Mouse (Mus musculus): ENCODE results near the gene Zbtb20. TPM values are rescaled to one million over a fixed set of nuclear protein-coding genes. Genes with fewer than 3 reads are reported as not detected.

The Zbtb20 gene
- polyA plus RNA-seq, 1 experiment from 2014 or later, result 21.8 TPM

DNA sequence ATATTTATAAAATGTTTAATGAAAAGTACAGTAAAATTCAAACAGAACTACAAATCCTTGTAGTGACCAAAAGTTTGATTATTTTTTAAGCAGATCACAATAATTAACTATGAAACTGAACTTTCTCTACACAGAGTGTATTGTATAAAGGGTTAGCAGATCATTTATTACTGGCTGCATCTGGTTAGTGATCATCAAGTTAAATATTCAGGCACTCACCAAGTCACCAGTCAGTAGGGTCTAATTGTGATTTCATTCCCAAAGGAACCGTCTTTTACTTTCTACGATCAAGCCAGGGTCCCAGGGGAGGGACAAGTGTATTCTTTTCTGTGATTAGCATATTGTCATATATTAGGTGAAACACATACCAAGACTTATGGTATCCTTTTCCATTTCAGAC, 426.5 kb downstream of the Zbtb20 start:
- H3K9ac ChIP-seq (ENCODE audit: low read length), result no peak overlapping the region
- H3K4me1 ChIP-seq (replicated peaks; ENCODE audit: control insufficient read depth, insufficient read depth, low read length), result 0 out of 2 replicates have a peak, but pooled peaks cover 2% of the 10 kb centered on the region
- no peak overlapping the region for H3K4me3 ChIP-seq (ENCODE audit: low read length)
- H3K9me3 ChIP-seq (ENCODE audit: control insufficient read depth, low read length), result no peaks in the 10 kb centered on the region
- no peak overlapping the region for H3K27ac ChIP-seq (ENCODE audit: low read length)
- no peaks in the 10 kb centered on the region for H3K27me3 ChIP-seq (ENCODE audit: control insufficient read depth, insufficient read depth, low read depth, low read length)
- no peak for ATAC-seq (ENCODE audit: low read depth)
- 86% methylated on average over 2 of the region's 2 CpGs for WGBS
- H3K36me3 ChIP-seq (ENCODE audit: control insufficient read depth, insufficient read depth, low read length), result no peaks in the 10 kb centered on the region
- no peak overlapping the region for H3K4me2 ChIP-seq (ENCODE audit: low read depth, low read length)

DNA sequence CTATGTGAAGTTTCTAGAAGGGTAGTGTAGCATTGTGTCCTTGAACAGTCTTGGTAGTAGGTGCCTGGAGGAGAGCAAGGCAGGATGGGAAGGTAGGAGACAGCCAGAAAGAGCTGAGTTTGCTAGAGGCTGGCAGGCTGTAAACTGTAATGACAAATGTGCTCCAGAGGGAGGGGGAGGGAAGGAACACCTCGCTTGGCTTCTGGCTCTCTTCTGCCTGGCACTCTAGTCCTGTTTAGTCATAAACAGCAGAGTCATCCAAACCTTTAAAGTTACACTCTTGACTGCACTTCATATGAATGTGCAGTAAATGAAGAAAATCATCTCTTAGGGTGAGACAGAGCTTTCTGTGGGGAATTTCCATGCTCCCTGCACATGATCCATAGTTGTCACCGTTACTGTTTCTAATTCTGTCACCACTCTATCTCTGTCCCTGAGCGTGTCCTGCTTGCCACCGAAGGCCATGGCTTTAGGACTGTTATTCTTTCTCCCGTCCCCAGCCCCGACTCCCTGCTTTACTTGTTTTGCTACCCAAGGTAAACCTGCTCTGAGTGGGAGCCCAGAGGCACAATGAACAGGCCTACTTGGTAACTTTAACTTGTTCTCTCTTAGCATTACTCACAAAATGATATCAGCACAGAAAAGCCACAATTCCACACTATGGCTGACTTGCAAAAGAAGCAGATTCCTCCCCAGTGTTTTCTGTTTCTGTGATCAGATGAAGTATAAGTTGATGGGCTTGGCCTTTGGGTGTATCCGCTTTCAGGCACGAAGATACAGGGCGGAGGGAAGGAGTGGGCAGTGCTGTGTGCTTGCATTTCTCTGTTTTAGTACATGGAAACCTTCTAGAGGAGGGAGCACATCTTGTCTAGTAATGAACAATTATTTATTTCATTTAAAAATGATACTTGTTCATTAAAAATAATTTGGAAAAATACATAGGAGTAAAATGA, 427.8 kb downstream of the Zbtb20 start:
- Histone ChIP-seq H3K27ac (ENCODE audit: low read length) (no peak overlapping the region), H3K9ac (ENCODE audit: low read length) (no peak overlapping the region), H3K27me3 (ENCODE audit: control insufficient read depth, insufficient read depth, low read depth, low read length) (no peaks in the 10 kb centered on the region), H3K4me3 (ENCODE audit: low read length) (no peak overlapping the region), H3K36me3 (ENCODE audit: control insufficient read depth, insufficient read depth, low read length) (no peaks in the 10 kb centered on the region), H3K9me3 (ENCODE audit: control insufficient read depth, low read length) (no peaks in the 10 kb centered on the region), H3K4me1 (replicated peaks; ENCODE audit: control insufficient read depth, insufficient read depth, low read length) (0 out of 2 replicates have a peak, but pooled peaks cover 2% of the 10 kb centered on the region), H3K4me2 (ENCODE audit: low read depth, low read length) (no peak overlapping the region)
- ATAC-seq (ENCODE audit: low read depth), result no peak; the same call in 1 of the 2 replicates
- WGBS, result 43% methylated on average over 9 of the region's 9 CpGs

DNA sequence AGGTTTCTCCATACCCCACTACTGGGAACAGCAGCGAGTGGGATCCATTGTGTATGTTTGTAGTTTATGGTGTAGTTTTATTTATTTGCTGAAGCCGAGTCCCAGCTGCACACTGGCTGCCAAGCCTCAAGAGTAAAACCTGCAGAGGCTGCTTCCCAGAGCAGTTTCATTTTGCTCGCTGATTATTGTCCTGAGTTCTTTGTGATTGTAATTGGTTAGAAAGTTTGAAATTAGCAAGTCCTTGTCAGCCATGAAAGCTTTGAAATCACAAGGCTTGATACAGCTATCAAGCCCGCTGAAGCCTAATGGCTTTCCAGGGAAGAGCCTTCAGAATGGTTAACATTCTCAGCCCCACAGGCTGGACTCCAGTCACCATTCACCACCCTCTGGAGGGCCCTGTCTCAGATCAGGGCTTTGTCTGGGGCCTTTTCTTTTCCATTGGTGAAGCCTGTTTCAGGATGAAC, 434.3 kb downstream of the Zbtb20 start:
- Histone ChIP-seq H3K27me3 (ENCODE audit: control insufficient read depth, insufficient read depth, low read depth, low read length) (no peaks in the 10 kb centered on the region), H3K4me3 (ENCODE audit: low read length) (no peak overlapping the region), H3K4me2 (ENCODE audit: low read depth, low read length) (no peak overlapping the region), H3K9me3 (ENCODE audit: control insufficient read depth, low read length) (no peaks in the 10 kb centered on the region), H3K9ac (ENCODE audit: low read length) (no peak overlapping the region), H3K27ac (ENCODE audit: low read length) (no peak overlapping the region), H3K4me1 (replicated peaks; ENCODE audit: control insufficient read depth, insufficient read depth, low read length) (no peaks in the 10 kb centered on the region), H3K36me3 (ENCODE audit: control insufficient read depth, insufficient read depth, low read length) (peaks cover 2% of the 10 kb centered on the region; the same call in 1 of the 2 replicates)
- 55% methylated on average over 4 of the region's 4 CpGs for WGBS
- no peak for ATAC-seq (ENCODE audit: low read depth)

DNA sequence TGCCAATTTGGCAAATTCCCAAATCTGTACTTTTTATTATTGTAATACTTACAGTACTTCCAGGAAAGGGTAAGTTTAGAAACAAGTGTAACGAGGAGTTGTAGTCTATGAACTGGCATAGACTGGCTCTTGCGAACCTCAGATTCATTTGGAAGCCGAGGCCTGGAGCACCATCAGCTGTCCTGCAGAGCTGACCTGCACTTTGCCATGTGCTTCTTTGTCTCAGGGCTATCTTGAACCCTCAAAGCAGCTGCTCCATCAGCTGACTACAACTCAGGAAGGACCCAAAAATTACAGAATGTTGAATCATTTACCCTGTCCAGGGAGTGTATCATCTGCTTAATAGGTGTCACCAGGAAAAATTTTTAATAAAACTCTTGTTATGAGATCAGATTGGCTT, 448.3 kb downstream of the Zbtb20 start:
- Histone ChIP-seq H3K36me3 (ENCODE audit: control insufficient read depth, insufficient read depth, low read length) (no peaks in the 10 kb centered on the region), H3K4me3 (ENCODE audit: low read length) (no peak overlapping the region), H3K9ac (ENCODE audit: low read length) (no peak overlapping the region), H3K4me2 (ENCODE audit: low read depth, low read length) (no peak overlapping the region), H3K4me1 (replicated peaks; ENCODE audit: control insufficient read depth, insufficient read depth, low read length) (no peaks in the 10 kb centered on the region), H3K27ac (ENCODE audit: low read length) (no peak overlapping the region), H3K27me3 (ENCODE audit: control insufficient read depth, insufficient read depth, low read depth, low read length) (no peaks in the 10 kb centered on the region), H3K9me3 (ENCODE audit: control insufficient read depth, low read length) (no peaks in the 10 kb centered on the region)
- no peak for ATAC-seq (ENCODE audit: low read depth)
- 62% methylated on average over 3 of the region's 3 CpGs for WGBS

DNA sequence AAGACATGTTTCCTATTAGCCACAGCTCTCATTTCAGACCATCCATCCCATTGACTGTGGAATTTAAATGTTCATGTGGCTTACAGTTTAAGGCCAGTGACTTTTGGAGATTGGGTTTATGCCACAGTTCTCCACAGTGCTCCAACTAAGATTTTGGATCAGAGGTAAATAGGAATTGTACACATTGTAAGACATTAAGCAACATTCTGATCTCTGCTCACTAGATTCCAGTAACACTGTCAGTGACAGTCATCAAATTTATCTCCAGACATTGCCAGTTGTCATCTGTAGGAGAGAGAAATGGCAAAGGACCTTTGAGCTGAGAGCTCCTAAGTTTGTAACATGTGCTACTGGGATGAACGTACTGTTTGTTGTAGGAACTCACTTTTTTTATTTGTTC, 452.5 kb downstream of the Zbtb20 start:
- Histone ChIP-seq H3K27ac (ENCODE audit: low read length) (no peak overlapping the region), H3K9me3 (ENCODE audit: control insufficient read depth, low read length) (no peaks in the 10 kb centered on the region), H3K9ac (ENCODE audit: low read length) (no peak overlapping the region), H3K4me3 (ENCODE audit: low read length) (no peak overlapping the region), H3K27me3 (ENCODE audit: control insufficient read depth, insufficient read depth, low read depth, low read length) (no peaks in the 10 kb centered on the region), H3K4me1 (replicated peaks; ENCODE audit: control insufficient read depth, insufficient read depth, low read length) (peaks cover 6% of the 10 kb centered on the region; the same call in 1 of the 2 replicates), H3K36me3 (ENCODE audit: control insufficient read depth, insufficient read depth, low read length) (no peaks in the 10 kb centered on the region), H3K4me2 (ENCODE audit: low read depth, low read length) (no peak overlapping the region)
- ATAC-seq (ENCODE audit: low read depth), result no peak
- 65% methylated on average over 1 of the region's 1 CpGs for WGBS

DNA sequence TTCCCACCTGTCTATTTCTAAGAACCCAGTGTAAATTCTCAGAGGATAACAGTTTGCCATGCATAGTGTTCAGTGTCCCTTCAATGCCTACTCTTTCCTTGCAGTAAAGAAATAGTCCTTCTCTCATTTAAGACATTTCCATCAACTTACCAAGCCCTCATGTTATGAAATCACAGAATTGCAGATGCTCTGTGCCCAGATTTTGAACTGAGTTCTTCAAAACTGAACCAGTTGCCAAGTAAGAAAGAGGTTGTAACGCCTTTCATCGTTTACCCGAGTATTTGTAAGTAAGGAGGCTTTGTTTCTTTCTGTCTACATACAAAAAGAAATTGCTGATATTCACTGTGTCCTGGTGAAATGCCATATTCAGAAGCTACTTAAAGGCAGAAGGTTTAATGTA, 454.5 kb downstream of the Zbtb20 start:
- H3K36me3 ChIP-seq (ENCODE audit: control insufficient read depth, insufficient read depth, low read length), result no peaks in the 10 kb centered on the region
- no peak overlapping the region for H3K4me2 ChIP-seq (ENCODE audit: low read depth, low read length)
- 75% methylated on average over 3 of the region's 3 CpGs for WGBS
- no peaks in the 10 kb centered on the region for H3K27me3 ChIP-seq (ENCODE audit: control insufficient read depth, insufficient read depth, low read depth, low read length)
- peaks cover 16% of the 10 kb centered on the region for H3K4me1 ChIP-seq (replicated peaks; ENCODE audit: control insufficient read depth, insufficient read depth, low read length)
- ATAC-seq (ENCODE audit: low read depth), result no peak
- no peak overlapping the region for H3K4me3 ChIP-seq (ENCODE audit: low read length)
- no peak overlapping the region for H3K9ac ChIP-seq (ENCODE audit: low read length)
- no peaks in the 10 kb centered on the region for H3K9me3 ChIP-seq (ENCODE audit: control insufficient read depth, low read length)
- H3K27ac ChIP-seq (ENCODE audit: low read length), result no peak overlapping the region

DNA sequence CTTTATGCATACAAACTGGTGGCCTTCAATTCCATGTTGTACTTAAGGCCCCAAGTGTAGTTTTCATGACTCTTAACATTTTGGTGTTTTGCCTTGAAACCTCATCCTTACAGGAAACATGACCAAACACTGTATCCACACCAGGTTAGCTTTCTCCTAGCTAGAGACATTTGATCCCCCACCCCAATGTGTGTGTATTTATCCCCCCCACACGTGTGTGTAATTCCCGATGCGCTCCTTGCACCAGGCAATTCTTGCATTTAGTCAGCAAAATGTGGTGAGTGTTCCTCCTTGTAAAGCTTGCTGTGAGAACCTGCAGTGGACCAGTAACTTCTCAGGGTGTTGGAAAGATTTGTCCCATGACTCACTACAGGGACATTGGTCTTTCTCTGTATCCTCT, 455.8 kb downstream of the Zbtb20 start:
- no peak for ATAC-seq (ENCODE audit: low read depth)
- no peaks in the 10 kb centered on the region for H3K36me3 ChIP-seq (ENCODE audit: control insufficient read depth, insufficient read depth, low read length)
- H3K4me2 ChIP-seq (ENCODE audit: low read depth, low read length), result no peak overlapping the region
- no peak overlapping the region for H3K27ac ChIP-seq (ENCODE audit: low read length)
- no peak overlapping the region for H3K9ac ChIP-seq (ENCODE audit: low read length)
- no peak overlapping the region for H3K4me3 ChIP-seq (ENCODE audit: low read length)
- WGBS, result 85% methylated on average over 3 of the region's 3 CpGs
- H3K4me1 ChIP-seq (replicated peaks; ENCODE audit: control insufficient read depth, insufficient read depth, low read length), result peaks cover 22% of the 10 kb centered on the region
- H3K9me3 ChIP-seq (ENCODE audit: control insufficient read depth, low read length), result no peaks in the 10 kb centered on the region
- H3K27me3 ChIP-seq (ENCODE audit: control insufficient read depth, insufficient read depth, low read depth, low read length), result no peaks in the 10 kb centered on the region

DNA sequence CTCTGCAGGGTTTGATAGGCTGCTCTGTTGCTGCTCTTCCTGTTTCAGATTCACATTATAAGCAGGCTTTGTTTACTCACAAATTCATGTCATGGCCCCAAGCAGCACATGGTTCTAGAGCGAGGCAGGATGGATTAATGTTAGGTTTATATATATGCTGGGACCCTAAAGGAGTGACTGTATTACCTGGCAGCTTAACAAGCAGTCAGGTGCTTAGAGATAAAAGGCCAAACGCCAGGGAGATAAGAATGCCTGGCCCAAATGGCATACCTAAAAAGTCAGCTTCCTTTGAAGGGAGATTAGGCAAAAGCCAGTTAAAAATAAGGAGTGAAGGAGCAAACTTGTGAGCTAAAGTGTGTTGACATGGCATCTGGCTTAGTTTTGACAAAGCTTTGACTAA, 457.1 kb downstream of the Zbtb20 start:
- Histone ChIP-seq H3K9ac (ENCODE audit: low read length) (no peak overlapping the region), H3K27ac (ENCODE audit: low read length) (no peak overlapping the region), H3K9me3 (ENCODE audit: control insufficient read depth, low read length) (no peaks in the 10 kb centered on the region), H3K27me3 (ENCODE audit: control insufficient read depth, insufficient read depth, low read depth, low read length) (no peaks in the 10 kb centered on the region), H3K4me3 (ENCODE audit: low read length) (no peak overlapping the region), H3K4me2 (ENCODE audit: low read depth, low read length) (no peak overlapping the region), H3K36me3 (ENCODE audit: control insufficient read depth, insufficient read depth, low read length) (no peaks in the 10 kb centered on the region), H3K4me1 (replicated peaks; ENCODE audit: control insufficient read depth, insufficient read depth, low read length) (peaks cover 22% of the 10 kb centered on the region)
- WGBS, result 25% methylated on average over 2 of the region's 2 CpGs
- no peak for ATAC-seq (ENCODE audit: low read depth)

DNA sequence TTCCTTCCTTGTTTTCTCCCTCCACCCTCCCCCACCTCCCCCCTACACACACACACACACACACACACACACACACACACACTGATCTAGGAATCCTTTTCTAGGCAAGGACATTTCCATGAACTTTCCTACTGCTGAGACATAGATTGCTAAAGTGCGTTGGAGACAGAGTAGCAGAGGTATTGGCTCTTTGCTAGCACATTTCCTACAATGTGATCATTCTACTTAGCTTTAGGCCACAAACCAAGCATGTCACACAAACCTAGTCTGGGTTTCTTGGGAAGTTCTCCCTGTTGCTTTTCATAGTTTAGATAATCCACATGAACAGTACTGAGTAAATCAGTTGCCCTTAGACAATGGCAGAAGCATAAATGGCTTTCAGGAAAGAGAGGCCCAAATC, 457.6 kb downstream of the Zbtb20 start:
- Histone ChIP-seq H3K9ac (ENCODE audit: low read length) (no peak overlapping the region), H3K9me3 (ENCODE audit: control insufficient read depth, low read length) (no peaks in the 10 kb centered on the region), H3K27ac (ENCODE audit: low read length) (no peak overlapping the region), H3K4me1 (replicated peaks; ENCODE audit: control insufficient read depth, insufficient read depth, low read length) (peaks cover 22% of the 10 kb centered on the region), H3K27me3 (ENCODE audit: control insufficient read depth, insufficient read depth, low read depth, low read length) (no peaks in the 10 kb centered on the region), H3K4me2 (ENCODE audit: low read depth, low read length) (no peak overlapping the region), H3K36me3 (ENCODE audit: control insufficient read depth, insufficient read depth, low read length) (no peaks in the 10 kb centered on the region), H3K4me3 (ENCODE audit: low read length) (no peak overlapping the region)
- 82% methylated on average over 1 of the region's 1 CpGs for WGBS
- ATAC-seq (ENCODE audit: low read depth), result no peak

All from lung, embryonic 16.5 days (tissue).